Mouse (Mus musculus): ENCODE data around the gene Slc38a11.

GRCm38 (mm10) chr2:65279029-65279690, 84.7 kb downstream of the Slc38a11 start:
- no peak for TF ChIP-seq CHD2 (IDR thresholded peaks at IDR 0.05; ENCODE audit: low read depth, low read length)
- TF ChIP-seq ZNF384 (IDR thresholded peaks at IDR 0.05; ENCODE audit: low read depth, low read length): 0 out of 2 replicates have a peak, but pooled peaks have one; percentile 22
- no peak for TF ChIP-seq HCFC1 (IDR thresholded peaks at IDR 0.05; ENCODE audit: borderline replicate concordance, insufficient read depth, low read length)

All from ES-E14 (cell line).